Mouse (Mus musculus): Measurements from ENCODE around the gene Ccnc. TPM values are rescaled to one million over a fixed set of nuclear protein-coding genes. Genes with fewer than 3 reads are reported as not detected.
A peak's percentile ranks its signal among the peaks of the same experiment; 100 is the strongest.

The Ccnc gene
- 12.0 and 26.6 TPM in 2 replicates for total RNA-seq (2014; rRNA removed; ENCODE audit: low replicate concordance)
- polyA plus RNA-seq (2015; fragmentation: Nextera tagmentation; extraction: Ambion mirVana): 20.1 and 21.4 TPM in 2 replicates

GRCm38 (mm10) chr4:21727615-21728165, at the start of gene Ccnc:
TSS of gene Ccnc (plus strand) at chr4:21727701.
- TF ChIP-seq EP300 (IDR thresholded peaks at IDR 0.05; ENCODE audit: low read depth) (no peak), CTCF (IDR thresholded peaks at IDR 0.05; ENCODE audit: low read depth) (no peak)
- ATAC-seq (ENCODE audit: insufficient read depth, low read depth) (peak; percentile 98), DNase-seq (ENCODE audit: low spot score) (peak; percentile 91)
- Histone ChIP-seq H3K9me3 (replicated peaks; ENCODE audit: control insufficient read depth, low read length) (no peaks in the 10 kb centered on the region), H3K27me3 (ENCODE audit: control insufficient read depth, insufficient read depth, low read length) (no peaks in the 10 kb centered on the region), H3K9ac (replicated peaks; ENCODE audit: low read depth, low read length) (peak within 1 kb of the TSS; percentile 73), H3K36me3 (replicated peaks; ENCODE audit: control insufficient read depth, insufficient read depth, low read length) (0 out of 2 replicates have a peak, but pooled peaks cover under 1% of the 10 kb centered on the region), H3K4me2 (ENCODE audit: low read depth, low read length) (peak within 1 kb of the TSS; percentile 90), H3K4me3 (ENCODE audit: low read depth, low read length) (peak within 1 kb of the TSS; percentile 86), H3K4me1 (ENCODE audit: control insufficient read depth, insufficient read depth) (peaks cover 5% of the 10 kb centered on the region), H3K27ac (ENCODE audit: low read depth) (peak within 1 kb of the TSS; percentile 83)
- WGBS: under 1% methylated on average over 37 of the region's 37 CpGs

DNA sequence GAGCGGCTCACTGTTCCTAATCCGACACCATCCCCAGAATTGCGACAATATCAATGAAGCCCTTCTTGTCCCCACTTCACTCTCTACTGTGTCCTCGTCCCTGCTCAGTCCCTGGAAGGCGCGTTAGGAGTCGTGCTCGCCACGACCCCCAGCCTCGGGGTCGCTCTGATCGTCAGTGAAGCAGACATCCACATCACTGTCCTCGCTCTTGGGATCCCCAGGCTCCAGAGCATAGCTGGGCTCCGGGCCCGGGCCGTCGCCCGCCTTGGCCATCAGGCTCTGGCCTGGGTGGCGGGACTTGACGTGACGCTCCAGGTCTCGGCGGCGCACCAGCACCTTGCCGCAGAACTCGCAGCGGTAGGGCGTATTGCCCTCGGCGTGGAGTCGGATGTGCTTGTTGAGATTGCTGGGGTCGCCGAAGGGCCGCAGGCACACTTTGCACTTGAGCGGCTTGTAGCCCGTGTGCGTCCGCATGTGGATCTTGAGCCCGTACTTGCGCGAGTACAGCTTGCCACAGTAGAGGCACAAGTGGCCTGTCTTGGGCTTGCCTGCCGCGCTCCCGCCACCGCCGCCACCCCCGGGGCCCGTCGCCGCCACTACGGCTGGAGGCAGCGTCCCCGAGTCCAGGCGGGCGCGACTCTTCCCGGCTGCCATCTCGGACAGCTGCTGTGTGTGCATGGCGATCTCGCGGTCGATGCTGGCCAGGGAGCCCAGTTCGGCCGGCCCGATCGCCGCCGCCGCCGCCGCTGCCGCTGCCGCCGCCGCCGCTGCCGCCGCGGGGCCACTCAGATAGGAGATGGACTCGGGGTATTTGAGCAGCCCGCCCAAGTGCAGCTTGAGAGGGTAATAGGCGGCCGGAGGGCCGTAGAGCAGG, 49.2 kb upstream of the Ccnc start:
- Histone ChIP-seq H3K4me2 (ENCODE audit: low read depth, low read length) (peak overlapping the region; percentile 58), H3K27ac (ENCODE audit: low read depth) (no peak overlapping the region), H3K36me3 (replicated peaks; ENCODE audit: control insufficient read depth, insufficient read depth, low read length) (no peaks in the 10 kb centered on the region), H3K4me3 (ENCODE audit: low read depth, low read length) (peak overlapping the region; percentile 46), H3K27me3 (ENCODE audit: control insufficient read depth, insufficient read depth, low read length) (peaks cover 95% of the 10 kb centered on the region), H3K9me3 (replicated peaks; ENCODE audit: control insufficient read depth, low read length) (no peaks in the 10 kb centered on the region), H3K9ac (replicated peaks; ENCODE audit: low read depth, low read length) (no peak overlapping the region), H3K4me1 (ENCODE audit: control insufficient read depth, insufficient read depth) (0 out of 2 replicates have a peak, but pooled peaks cover 4% of the 10 kb centered on the region)
- under 1% methylated on average over 80 of the region's 84 CpGs for WGBS
- ATAC-seq (ENCODE audit: insufficient read depth, low read depth) (no peak), DNase-seq (ENCODE audit: low spot score) (no peak)
- no peak for TF ChIP-seq EP300 (IDR thresholded peaks at IDR 0.05; ENCODE audit: low read depth)
- TF ChIP-seq CTCF (IDR thresholded peaks at IDR 0.05; ENCODE audit: low read depth): no peak

GRCm38 (mm10) chr4:21678975-21679623, 48.4 kb upstream of the Ccnc start:
- Histone ChIP-seq H3K36me3 (replicated peaks; ENCODE audit: control insufficient read depth, insufficient read depth, low read length) (no peaks in the 10 kb centered on the region), H3K27me3 (ENCODE audit: control insufficient read depth, insufficient read depth, low read length) (peaks cover 100% of the 10 kb centered on the region), H3K4me2 (ENCODE audit: low read depth, low read length) (peak overlapping the region; percentile 58), H3K27ac (ENCODE audit: low read depth) (no peak overlapping the region), H3K9me3 (replicated peaks; ENCODE audit: control insufficient read depth, low read length) (no peaks in the 10 kb centered on the region), H3K9ac (replicated peaks; ENCODE audit: low read depth, low read length) (no peak overlapping the region), H3K4me1 (ENCODE audit: control insufficient read depth, insufficient read depth) (0 out of 2 replicates have a peak, but pooled peaks cover 4% of the 10 kb centered on the region), H3K4me3 (ENCODE audit: low read depth, low read length) (peak overlapping the region; percentile 46)
- DNase-seq (ENCODE audit: low spot score): no peak
- peak; percentile 39; the same call in 1 of the 2 replicates for ATAC-seq (ENCODE audit: insufficient read depth, low read depth)
- WGBS: 0% methylated on average over 28 of the region's 79 CpGs
- no peak for TF ChIP-seq CTCF (IDR thresholded peaks at IDR 0.05; ENCODE audit: low read depth)

GRCm38 (mm10) chr4:21679624-21680480, 47.6 kb upstream of the Ccnc start:
- 3% methylated on average over 42 of the region's 42 CpGs for WGBS
- H3K36me3 ChIP-seq (replicated peaks; ENCODE audit: control insufficient read depth, insufficient read depth, low read length): no peaks in the 10 kb centered on the region
- peaks cover 100% of the 10 kb centered on the region for H3K27me3 ChIP-seq (ENCODE audit: control insufficient read depth, insufficient read depth, low read length)

GRCm38 (mm10) chr4:21680971-21681370, 46.5 kb upstream of the Ccnc start:
- H3K9ac ChIP-seq (replicated peaks; ENCODE audit: low read depth, low read length): no peak overlapping the region
- ATAC-seq (ENCODE audit: insufficient read depth, low read depth) (no peak), DNase-seq (ENCODE audit: low spot score) (no peak)
- no peaks in the 10 kb centered on the region for H3K9me3 ChIP-seq (replicated peaks; ENCODE audit: control insufficient read depth, low read length)
- H3K4me3 ChIP-seq (ENCODE audit: low read depth, low read length): no peak overlapping the region
- H3K4me1 ChIP-seq (ENCODE audit: control insufficient read depth, insufficient read depth): 0 out of 2 replicates have a peak, but pooled peaks cover 4% of the 10 kb centered on the region
- 3% methylated on average over 10 of the region's 10 CpGs for WGBS
- no peak overlapping the region for H3K27ac ChIP-seq (ENCODE audit: low read depth)
- no peak overlapping the region for H3K4me2 ChIP-seq (ENCODE audit: low read depth, low read length)
- TF ChIP-seq EP300 (IDR thresholded peaks at IDR 0.05; ENCODE audit: low read depth): no peak
- no peak for TF ChIP-seq CTCF (IDR thresholded peaks at IDR 0.05; ENCODE audit: low read depth)
- H3K27me3 ChIP-seq (ENCODE audit: control insufficient read depth, insufficient read depth, low read length): peaks cover 100% of the 10 kb centered on the region
- H3K36me3 ChIP-seq (replicated peaks; ENCODE audit: control insufficient read depth, insufficient read depth, low read length): no peaks in the 10 kb centered on the region

More at GRCm38 (mm10) chr4:21679624-21680480, 47.6 kb upstream of the Ccnc start:
- TF ChIP-seq EP300 (IDR thresholded peaks at IDR 0.05; ENCODE audit: low read depth): no peak
- no peak for ATAC-seq (ENCODE audit: insufficient read depth, low read depth)
- no peaks in the 10 kb centered on the region for H3K9me3 ChIP-seq (replicated peaks; ENCODE audit: control insufficient read depth, low read length)
- no peak overlapping the region for H3K9ac ChIP-seq (replicated peaks; ENCODE audit: low read depth, low read length)
- H3K4me2 ChIP-seq (ENCODE audit: low read depth, low read length): peak overlapping the region; percentile 58
- H3K4me1 ChIP-seq (ENCODE audit: control insufficient read depth, insufficient read depth): 0 out of 2 replicates have a peak, but pooled peaks cover 4% of the 10 kb centered on the region
- H3K4me3 ChIP-seq (ENCODE audit: low read depth, low read length): peak overlapping the region; percentile 46
- no peak for DNase-seq (ENCODE audit: low spot score)
- H3K27ac ChIP-seq (ENCODE audit: low read depth): no peak overlapping the region

Measured in heart, postnatal 0 days (tissue).